In the genomic region with DNA sequence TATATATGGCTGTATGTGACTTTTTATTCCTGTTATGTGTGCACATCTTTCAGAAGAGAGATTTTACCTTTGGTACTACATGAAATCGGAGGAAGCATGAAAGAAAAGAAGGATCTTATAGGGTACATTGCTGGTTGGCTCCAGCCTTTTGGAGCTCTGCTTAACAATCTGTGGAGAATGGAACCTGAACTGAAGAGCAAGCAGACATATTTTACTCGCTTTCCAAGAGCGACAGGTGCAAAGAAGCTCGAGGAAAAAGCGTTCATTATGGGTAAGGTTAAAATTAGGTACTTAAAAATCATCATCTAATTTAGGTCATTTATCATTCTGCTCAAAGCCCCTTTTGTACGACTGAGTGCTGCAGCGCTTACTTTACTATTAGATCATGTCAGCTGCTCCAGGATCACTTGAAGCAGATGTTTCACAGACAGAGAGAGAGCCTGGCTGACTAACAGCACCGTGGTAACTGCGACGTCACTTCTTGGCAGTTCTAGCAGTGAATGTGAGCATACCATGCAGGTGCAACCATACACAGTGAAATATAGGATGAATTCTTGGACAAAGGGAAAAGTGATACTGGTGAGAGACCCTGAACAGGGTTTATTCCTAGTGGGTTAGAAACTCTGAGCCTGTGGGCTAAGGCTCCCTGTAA, we compare ENCODE assay signal across 16 mouse cellular contexts.
A peak's percentile ranks its signal among the peaks of the same experiment; 100 is the strongest.
DNase-seq lines count a peak whose midpoint lies in the region; ATAC-seq and TF ChIP-seq lines count a peak whose summit lies in the region.
"Had no signal": no experiment of that assay in that cellular context is flagged by ENCODE, and none has a peak within 500 bp of the region (broad histone marks: within the 10 kb centered on the region; RNA-seq: fewer than 3 reads in every experiment).

No protein-coding gene starts in this region.

- H3K79me2 ChIP-seq in myocyte (ENCODE audit: control insufficient read depth, insufficient read depth) = no peaks in the 10 kb centered on the region

- ATAC-seq in frontal cortex, adult (ENCODE audit: low TSS enrichment) = peak; percentile 50; the same call in 1 of the 2 replicates

- no peak for TF ChIP-seq POLR2A in myocyte (IDR thresholded peaks at IDR 0.05; ENCODE audit: insufficient read length, low read depth)

- peak overlapping the region; percentile 35 for H3K4me2 ChIP-seq in myocyte (ENCODE audit: low read depth)
- H3K4me2 ChIP-seq: embryonic facial prominence, embryonic 13.5 days had no signal

- no peaks in the 10 kb centered on the region for H3K36me3 ChIP-seq in myocyte (ENCODE audit: control insufficient read depth, insufficient read depth)
- H3K36me3 ChIP-seq: embryonic facial prominence, embryonic 13.5 days had no signal

- no peaks in the 10 kb centered on the region for H3K27me3 ChIP-seq in myocyte (ENCODE audit: control insufficient read depth, insufficient read depth, insufficient read length)
- H3K27me3 ChIP-seq: embryonic facial prominence, embryonic 13.5 days had no signal

- H3K4me3 ChIP-seq in myocyte = no peak overlapping the region
- H3K4me3 ChIP-seq: embryonic facial prominence, embryonic 13.5 days; gastrocnemius, adult 2 months had no signal

- H3ac ChIP-seq in myocyte (ENCODE audit: control insufficient read depth, insufficient read length) = no peak overlapping the region

- DNase-seq in frontal cortex, postnatal 25 days (ENCODE audit: low spot score in 2 of 2) = no peak
- peak; percentile 67 for DNase-seq in brain, adult 2 months (ENCODE audit: low read depth, low spot score)
- peak; percentile 19 for DNase-seq in forelimb bud, embryonic 11.5 days (ENCODE audit: low read depth, low spot score)
- no peak for DNase-seq in thymus, postnatal 0 days (ENCODE audit: low spot score)
- no peak for DNase-seq in adrenal gland, adult 18-20 months (ENCODE audit: low spot score in 2 of 2)
- DNase-seq in kidney, adult 8-10 months = no peak
- DNase-seq: adrenal gland, adult 2 months; cerebellum, adult 11-12 months; gastrocnemius, adult 2 months; kidney, adult 9 months; layer of hippocampus, postnatal 36 days; lung, adult 2 months; thymus, adult 18-20 months had no signal

TF ChIP-seq in myocyte, 11 proteins besides CTCF, POLR2A, EP300 and RAD21:
- peak in 2 of 3 experiments; percentile 36 to 41 for TF ChIP-seq MYOD1 (IDR thresholded peaks at IDR 0.05; ENCODE audit: control insufficient read depth in 1 of 3, insufficient read length in 2 of 3, low read depth in 2 of 3)
- no peak for TF ChIP-seq USF1 (IDR thresholded peaks at IDR 0.05; ENCODE audit: low read depth)
- no peak for TF ChIP-seq POLR2AphosphoS2 (IDR thresholded peaks at IDR 0.05; ENCODE audit: insufficient read length, low read depth)
- TF ChIP-seq TCF3 (IDR thresholded peaks at IDR 0.05; ENCODE audit: insufficient read length, low read depth) = no peak
- peak in 1 of 3 experiments; percentile 30 for TF ChIP-seq MYOG (IDR thresholded peaks at IDR 0.05; ENCODE audit: control insufficient read depth in 1 of 3, insufficient read depth in 1 of 3, insufficient read length in 2 of 3, low read depth in 2 of 3)
- TF ChIP-seq TCF12 (IDR thresholded peaks at IDR 0.05; ENCODE audit: insufficient read depth, poor library complexity, severe bottlenecking) = peak; percentile 32

Comparison
In these comparisons a context has a peak if more than half of its experiments do, and no peak if none do; other contexts are left out.
1. DNase-seq: peak in brain, adult 2 months (single experiment) and forelimb bud, embryonic 11.5 days (single experiment); none in frontal cortex, postnatal 25 days (0 of 2), thymus, postnatal 0 days (single experiment), adrenal gland, adult 18-20 months (0 of 2) and kidney, adult 8-10 months (0 of 2).